Mouse (Mus musculus) E14TG2a.4 (cell line): Measurements from ENCODE around the gene Cttnbp2nl.

Experiments
- CTCF ChIP-seq: conservative IDR thresholded peaks from 2 replicates; pipeline ENCODE4 v1.5.1; 2014; ENCODE audit warnings: low read length
- NANOG ChIP-seq: IDR thresholded peaks from 2 replicates; pipeline ENCODE4 v1.6.1; 2014; ENCODE audit warnings: borderline replicate concordance, low read length, mixed read lengths
- POU5F1 ChIP-seq: IDR thresholded peaks from 2 replicates; pipeline ENCODE4 v1.6.1; 2014; ENCODE audit warnings: low read length, borderline replicate concordance

- no peak for TF ChIP-seq CTCF
- TF ChIP-seq NANOG, result no peak
- TF ChIP-seq POU5F1, result no peak
Observed at GRCm38 (mm10) chr3:104962866-104963265, 90.1 kb downstream of the Cttnbp2nl start.
